Mouse (Mus musculus) common myeloid progenitor, adult 5-6 weeks (primary cell): ENCODE data around the gene Cd151. TPM values are rescaled to one million over a fixed set of nuclear protein-coding genes. Genes with fewer than 3 reads are reported as not detected.

ENCODE experiments used
- total RNA-seq: library from RNA; stranded (forward); fragments of 200-1000, 187-1606 nt; gene quantifications from 2 replicates; pipeline ENCODE4 v1.2.3, GENCODE M21; 2017

The Cd151 gene
- total RNA-seq, 1 experiment from 2014 or later = 31.4 TPM

Other genes with a start within 250 kb of the Cd151 start
- 64.1 and 114 TPM in 2 replicates for gene Phrf1, start 238.6 kb upstream of the Cd151 start, total RNA-seq
- 3.4 and 24.7 TPM in 2 replicates for gene Irf7, start 200.9 kb upstream of the Cd151 start, total RNA-seq
- gene Cdhr5, start 190.6 kb upstream of the Cd151 start, total RNA-seq = not detected in 2 replicates
- not detected in 2 replicates for gene Sct, start 188.3 kb upstream of the Cd151 start, total RNA-seq
- gene Drd4, start 175.4 kb upstream of the Cd151 start, total RNA-seq = not detected in 2 replicates
- 18.7 and 29.1 TPM in 2 replicates for gene Deaf1, start 139.7 kb upstream of the Cd151 start, total RNA-seq
- 7.4 and 9.0 TPM in 2 replicates for gene Tmem80, start 139.7 kb upstream of the Cd151 start, total RNA-seq
- gene Eps8l2, start 128.5 kb upstream of the Cd151 start, total RNA-seq = 1.1 TPM in 1 of 2 replicates, not detected in the other
- gene Taldo1, start 75.2 kb upstream of the Cd151 start, total RNA-seq = 295 and 302 TPM in 2 replicates
- gene Gatd1, start 53.3 kb upstream of the Cd151 start, total RNA-seq = 11.4 and 12.7 TPM in 2 replicates
- not detected in 2 replicates for gene Cend1, start 37.9 kb upstream of the Cd151 start, total RNA-seq
- 4.9 and 11.1 TPM in 2 replicates for gene Slc25a22, start 29.5 kb upstream of the Cd151 start, total RNA-seq
- 8.3 and 14.3 TPM in 2 replicates for gene Pidd1, start 23.4 kb upstream of the Cd151 start, total RNA-seq
- 2,332 and 2,799 TPM in 2 replicates for gene Rplp2, start 20.0 kb upstream of the Cd151 start, total RNA-seq
- gene Pnpla2, start 12.2 kb upstream of the Cd151 start, total RNA-seq = 13.9 and 14.4 TPM in 2 replicates
- gene Cracr2b, start 6.3 kb upstream of the Cd151 start, total RNA-seq = 0.39 TPM in 1 of 2 replicates, not detected in the other
- 44.5 and 47.0 TPM in 2 replicates for gene Polr2l, start 7.7 kb downstream of the Cd151 start, total RNA-seq
- gene Tspan4, start 7.8 kb downstream of the Cd151 start, total RNA-seq = 50.3 and 53.3 TPM in 2 replicates
- gene Chid1, start 72.5 kb downstream of the Cd151 start, total RNA-seq = 25.4 and 27.5 TPM in 2 replicates
- gene Ap2a2, start 94.8 kb downstream of the Cd151 start, total RNA-seq = 26.6 and 27.8 TPM in 2 replicates
- gene Muc6, start 187.9 kb downstream of the Cd151 start, total RNA-seq = 0.18 TPM in 1 of 2 replicates, not detected in the other
- gene Muc2, start 222.9 kb downstream of the Cd151 start, total RNA-seq = not detected in 2 replicates